Mouse (Mus musculus): ENCODE data around the gene Dusp5. TPM values are rescaled to one million over a fixed set of nuclear protein-coding genes. Genes with fewer than 3 reads are reported as not detected.

The Dusp5 gene
- polyA plus RNA-seq, 2 experiments, result 1.3 to 1.9 TPM

DNA sequence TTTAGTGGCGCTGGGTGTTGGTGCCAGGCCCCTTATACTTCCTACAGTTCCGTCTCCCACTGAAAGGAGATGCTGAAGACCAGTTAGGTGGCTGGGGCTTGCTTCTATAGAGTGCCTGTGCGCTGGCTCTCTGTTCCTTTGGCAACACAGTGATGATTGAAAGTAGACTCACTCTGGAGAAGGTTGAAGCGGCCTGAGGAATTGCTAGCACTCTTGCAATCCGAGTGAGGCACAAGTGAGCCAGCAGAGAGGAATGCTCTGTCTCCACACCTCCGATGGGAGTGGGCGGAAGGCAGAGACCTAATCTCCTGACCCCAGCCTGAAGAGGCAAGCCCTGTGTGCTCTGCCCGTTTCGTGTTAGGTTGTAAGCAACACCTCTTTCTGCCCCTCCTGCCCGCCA lies 2.5 kb downstream of the Dusp5 start:
- DNase-seq (ENCODE audit: low read depth in 3 of 3, low spot score in 3 of 3) (no peak), ATAC-seq (ENCODE audit: insufficient read depth) (no peak)
- Histone ChIP-seq H3K9me3 (ENCODE audit: control insufficient read depth, low read length) (no peaks in the 10 kb centered on the region), H3K36me3 (replicated peaks; ENCODE audit: control insufficient read depth, insufficient read depth, low read depth) (no peaks in the 10 kb centered on the region), H3K4me3 (ENCODE audit: insufficient read depth in 1 of 2, low read depth in 2 of 2, low read length in 2 of 2) (no peak overlapping the region), H3K4me1 (replicated peaks; ENCODE audit: control insufficient read depth in 2 of 2, insufficient read depth in 2 of 2, low read length in 1 of 2) (peaks cover 0 to 7% of the 10 kb centered on the region in 2 experiments; a peak in 1 of 4 replicates), H3K27me3 (ENCODE audit: control insufficient read depth, insufficient read depth, low read length) (peaks cover 43% of the 10 kb centered on the region), H3K27ac (no peak overlapping the region), H3K4me2 (ENCODE audit: low read depth) (no peak overlapping the region; the same call in 1 of the 2 replicates), H3K9ac (replicated peaks) (no peak overlapping the region)
- TF ChIP-seq CTCF (IDR thresholded peaks at IDR 0.05; ENCODE audit: low read depth), result no peak
- TF ChIP-seq EP300 (IDR thresholded peaks at IDR 0.05; ENCODE audit: low read depth), result no peak
- 53% methylated on average over 10 of the region's 10 CpGs for WGBS (ENCODE audit: insufficient replicate concordance)

DNA sequence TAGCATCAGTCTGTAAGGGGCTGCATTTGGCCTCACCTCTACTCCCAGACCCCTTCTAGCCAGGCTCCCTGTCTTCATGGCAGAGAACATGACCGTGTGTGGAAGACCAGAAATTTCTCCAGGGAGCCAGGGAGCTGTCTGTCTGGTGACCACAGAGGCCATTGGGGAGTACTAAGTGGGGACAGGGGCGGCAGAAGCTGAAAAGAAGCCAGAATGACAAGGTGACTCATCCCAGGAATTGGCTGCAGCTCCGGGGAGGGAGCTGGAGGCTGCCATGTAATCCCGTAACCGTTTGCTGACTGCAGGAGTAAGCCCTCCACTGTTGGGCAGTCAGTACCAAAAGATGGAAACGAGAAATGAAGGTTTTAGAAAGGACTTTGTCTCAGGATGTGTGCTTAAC lies 3.1 kb downstream of the Dusp5 start:
- DNase-seq (ENCODE audit: low read depth in 3 of 3, low spot score in 3 of 3), result no peak
- Histone ChIP-seq H3K4me2 (ENCODE audit: low read depth) (no peak overlapping the region), H3K9me3 (ENCODE audit: control insufficient read depth, low read length) (no peaks in the 10 kb centered on the region), H3K4me3 (ENCODE audit: insufficient read depth in 1 of 2, low read depth in 2 of 2, low read length in 2 of 2) (no peak overlapping the region), H3K27me3 (ENCODE audit: control insufficient read depth, insufficient read depth, low read length) (peaks cover 43% of the 10 kb centered on the region), H3K27ac (no peak overlapping the region), H3K36me3 (replicated peaks; ENCODE audit: control insufficient read depth, insufficient read depth, low read depth) (no peaks in the 10 kb centered on the region), H3K9ac (replicated peaks) (no peak overlapping the region), H3K4me1 (replicated peaks; ENCODE audit: control insufficient read depth in 2 of 2, insufficient read depth in 2 of 2, low read length in 1 of 2) (peaks cover 0 to 7% of the 10 kb centered on the region in 2 experiments; a peak in 1 of 4 replicates)
- TF ChIP-seq CTCF (IDR thresholded peaks at IDR 0.05; ENCODE audit: low read depth), result no peak
- TF ChIP-seq EP300 (IDR thresholded peaks at IDR 0.05; ENCODE audit: low read depth), result no peak
- ATAC-seq (ENCODE audit: insufficient read depth), result no peak
- WGBS (ENCODE audit: insufficient replicate concordance), result 50% methylated on average over 6 of the region's 6 CpGs

DNA sequence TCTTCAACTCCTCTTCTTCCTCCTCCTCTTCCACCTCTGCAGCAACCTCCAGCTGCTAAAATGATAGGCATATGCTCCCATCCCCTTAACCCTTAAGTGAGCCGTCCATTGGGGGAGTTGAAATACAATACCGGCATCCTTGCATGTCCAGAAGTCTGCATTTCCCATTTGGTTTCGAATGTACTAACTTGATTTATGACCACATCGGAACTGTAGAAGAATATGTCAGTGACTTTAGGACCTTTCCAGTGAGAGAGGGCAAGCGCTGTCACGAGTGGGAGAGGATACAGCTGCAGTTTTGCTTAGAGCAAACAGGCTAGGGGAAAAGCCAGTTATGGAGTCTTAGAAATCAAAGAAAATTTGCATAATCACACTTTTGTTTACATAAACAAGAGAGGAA lies 3.8 kb downstream of the Dusp5 start:
- peaks cover 0 to 7% of the 10 kb centered on the region in 2 experiments; a peak in 1 of 4 replicates for H3K4me1 ChIP-seq (replicated peaks; ENCODE audit: control insufficient read depth in 2 of 2, insufficient read depth in 2 of 2, low read length in 1 of 2)
- TF ChIP-seq CTCF (IDR thresholded peaks at IDR 0.05; ENCODE audit: low read depth) (no peak), EP300 (IDR thresholded peaks at IDR 0.05; ENCODE audit: low read depth) (no peak)
- no peaks in the 10 kb centered on the region for H3K36me3 ChIP-seq (replicated peaks; ENCODE audit: control insufficient read depth, insufficient read depth, low read depth)
- H3K9ac ChIP-seq (replicated peaks), result no peak overlapping the region
- no peak for DNase-seq (ENCODE audit: low read depth in 3 of 3, low spot score in 3 of 3)
- peaks cover 38% of the 10 kb centered on the region for H3K27me3 ChIP-seq (ENCODE audit: control insufficient read depth, insufficient read depth, low read length)
- no peak overlapping the region for H3K27ac ChIP-seq
- no peak for ATAC-seq (ENCODE audit: insufficient read depth)
- WGBS (ENCODE audit: insufficient replicate concordance), result 45% methylated on average over 6 of the region's 6 CpGs
- H3K4me2 ChIP-seq (ENCODE audit: low read depth), result no peak overlapping the region
- H3K4me3 ChIP-seq (ENCODE audit: insufficient read depth in 1 of 2, low read depth in 2 of 2, low read length in 2 of 2), result no peak overlapping the region
- no peaks in the 10 kb centered on the region for H3K9me3 ChIP-seq (ENCODE audit: control insufficient read depth, low read length)

DNA sequence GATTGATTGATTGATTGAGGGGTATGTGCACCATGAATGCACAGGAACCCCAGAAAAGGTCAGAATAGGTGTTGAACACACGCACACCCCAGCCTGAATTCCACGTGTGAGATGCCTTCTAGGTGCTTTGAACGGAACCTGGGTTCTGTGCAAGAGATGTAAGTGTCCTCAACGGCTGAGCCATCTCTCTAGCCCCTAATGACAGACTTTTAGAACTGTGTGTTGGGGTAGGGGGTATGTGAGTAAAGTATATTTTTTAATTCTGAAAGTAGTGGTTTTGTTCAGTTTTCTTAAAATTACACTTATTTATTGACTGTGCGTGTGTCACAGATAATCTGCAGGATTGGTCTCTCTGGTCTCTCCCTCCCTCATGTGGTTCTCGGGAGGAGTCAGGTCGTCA lies 4.3 kb downstream of the Dusp5 start:
- peaks cover 0 to 7% of the 10 kb centered on the region in 2 experiments; a peak in 1 of 4 replicates for H3K4me1 ChIP-seq (replicated peaks; ENCODE audit: control insufficient read depth in 2 of 2, insufficient read depth in 2 of 2, low read length in 1 of 2)
- TF ChIP-seq EP300 (IDR thresholded peaks at IDR 0.05; ENCODE audit: low read depth) (no peak), CTCF (IDR thresholded peaks at IDR 0.05; ENCODE audit: low read depth) (no peak)
- no peak for ATAC-seq (ENCODE audit: insufficient read depth)
- no peaks in the 10 kb centered on the region for H3K9me3 ChIP-seq (ENCODE audit: control insufficient read depth, low read length)
- H3K4me3 ChIP-seq (ENCODE audit: insufficient read depth in 1 of 2, low read depth in 2 of 2, low read length in 2 of 2), result no peak overlapping the region
- 59% methylated on average over 7 of the region's 7 CpGs for WGBS (ENCODE audit: insufficient replicate concordance)
- H3K4me2 ChIP-seq (ENCODE audit: low read depth), result no peak overlapping the region
- H3K27me3 ChIP-seq (ENCODE audit: control insufficient read depth, insufficient read depth, low read length), result peaks cover 33% of the 10 kb centered on the region
- no peaks in the 10 kb centered on the region for H3K36me3 ChIP-seq (replicated peaks; ENCODE audit: control insufficient read depth, insufficient read depth, low read depth)
- no peak overlapping the region for H3K27ac ChIP-seq
- DNase-seq (ENCODE audit: low read depth in 3 of 3, low spot score in 3 of 3), result no peak
- no peak overlapping the region for H3K9ac ChIP-seq (replicated peaks)

DNA sequence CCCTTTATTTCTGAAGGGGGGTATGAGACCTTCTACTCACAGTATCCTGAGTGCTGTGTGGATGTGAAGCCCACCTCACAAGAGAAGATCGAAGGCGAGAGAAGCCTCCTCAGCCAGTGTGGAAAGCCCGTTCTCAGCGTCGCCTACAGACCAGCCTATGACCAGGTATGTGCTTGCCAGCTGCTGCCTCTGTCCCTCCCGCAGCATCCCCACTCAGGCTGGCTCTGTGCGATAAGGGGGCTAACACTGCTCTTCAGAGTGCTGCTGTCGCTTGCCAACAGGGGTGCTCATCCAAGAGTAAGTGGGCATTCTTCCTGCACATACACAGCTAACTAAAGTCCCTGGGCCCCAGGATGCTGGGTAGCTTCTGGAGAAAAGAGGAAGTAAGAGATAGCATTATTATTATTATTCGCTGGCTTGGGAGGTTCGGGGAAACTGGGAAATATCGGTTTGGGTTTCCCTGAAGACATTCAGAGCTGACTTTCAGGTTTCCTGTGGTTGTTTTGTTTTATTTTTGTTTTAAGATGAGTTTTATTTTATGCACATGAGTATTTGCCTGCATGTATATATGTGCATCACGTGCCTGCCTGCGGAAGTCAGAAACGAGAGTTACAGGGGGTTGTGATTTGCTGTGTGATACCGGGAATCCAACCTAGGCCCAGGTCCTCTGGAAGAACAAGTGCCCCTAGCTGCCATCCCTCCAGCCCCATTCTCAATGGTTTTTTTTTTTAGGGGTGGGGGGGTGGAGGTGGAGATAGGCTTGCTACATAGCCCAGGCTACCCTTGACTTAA lies 5.1 kb downstream of the Dusp5 start:
- no peak for ATAC-seq (ENCODE audit: insufficient read depth)
- Histone ChIP-seq H3K27me3 (ENCODE audit: control insufficient read depth, insufficient read depth, low read length) (peaks cover 25% of the 10 kb centered on the region), H3K4me2 (ENCODE audit: low read depth) (no peak overlapping the region), H3K36me3 (replicated peaks; ENCODE audit: control insufficient read depth, insufficient read depth, low read depth) (no peaks in the 10 kb centered on the region), H3K9me3 (ENCODE audit: control insufficient read depth, low read length) (no peaks in the 10 kb centered on the region), H3K4me3 (ENCODE audit: insufficient read depth in 1 of 2, low read depth in 2 of 2, low read length in 2 of 2) (no peak overlapping the region), H3K4me1 (replicated peaks; ENCODE audit: control insufficient read depth in 2 of 2, insufficient read depth in 2 of 2, low read length in 1 of 2) (peaks cover 0 to 7% of the 10 kb centered on the region in 2 experiments; a peak in 1 of 4 replicates), H3K9ac (replicated peaks) (no peak overlapping the region), H3K27ac (no peak overlapping the region)
- no peak for DNase-seq (ENCODE audit: low read depth in 3 of 3, low spot score in 3 of 3)
- 57% methylated on average over 15 of the region's 15 CpGs for WGBS (ENCODE audit: insufficient replicate concordance)
- no peak for TF ChIP-seq EP300 (IDR thresholded peaks at IDR 0.05; ENCODE audit: low read depth)
- no peak for TF ChIP-seq CTCF (IDR thresholded peaks at IDR 0.05; ENCODE audit: low read depth)
